Mouse (Mus musculus): ENCODE data around the gene Taf1c.

The Taf1c gene

GRCm38 (mm10) chr8:119574437-119575365 lies 30.3 kb downstream of the Taf1c start, which contains the start of the genes Hsdl1 and Dnaaf1:
Hsdl1 (minus strand) TSS chr8:119575183.
Dnaaf1 (plus strand) TSS chr8:119575235.
- in situ Hi-C loops (cut with MseI, MboI): no loop called here

GRCm38 (mm10) chr8:119572411-119572810 lies 32.6 kb downstream of the Taf1c start:
- in situ Hi-C loops (cut with MseI, MboI): no loop called here

GRCm38 (mm10) chr8:119571135-119571534 lies 33.9 kb downstream of the Taf1c start:
- in situ Hi-C loops (cut with MseI, MboI): no loop called here

GRCm38 (mm10) chr8:119569881-119570280 lies 35.1 kb downstream of the Taf1c start:
- in situ Hi-C loops (cut with MseI, MboI): no loop called here

GRCm38 (mm10) chr8:119568951-119569350 lies 36.1 kb downstream of the Taf1c start:
- in situ Hi-C loops (cut with MseI, MboI): no loop called here

- in situ Hi-C loops (cut with MseI, MboI): no loop called here
These were observed 36.8 kb downstream of the Taf1c start for GRCm38 (mm10) chr8:119568251-119568650.

GRCm38 (mm10) chr8:119566367-119566766 lies 38.7 kb downstream of the Taf1c start:
- in situ Hi-C loops (cut with MseI, MboI): no loop called here

GRCm38 (mm10) chr8:119563849-119564251 lies 41.2 kb downstream of the Taf1c start:
- in situ Hi-C loops (cut with MseI, MboI): no loop called here

GRCm38 (mm10) chr8:119559402-119559720 lies 45.7 kb downstream of the Taf1c start:
- in situ Hi-C loops (cut with MseI, MboI): no loop called here

GRCm38 (mm10) chr8:119558603-119559401 lies 46.2 kb downstream of the Taf1c start, which contains the start of gene Mbtps1:
Mbtps1 (minus strand) TSS chr8:119558735.
- in situ Hi-C loops (cut with MseI, MboI): no loop called here

GRCm38 (mm10) chr8:119557821-119558602 lies 47.0 kb downstream of the Taf1c start:
- in situ Hi-C loops (cut with MseI, MboI): no loop called here

GRCm38 (mm10) chr8:119557132-119557531 lies 47.9 kb downstream of the Taf1c start:
- in situ Hi-C loops (cut with MseI, MboI): no loop called here

- in situ Hi-C loops (cut with MseI, MboI): no loop called here
These were observed 49.2 kb downstream of the Taf1c start for GRCm38 (mm10) chr8:119555861-119556260.

GRCm38 (mm10) chr8:119552967-119553366 lies 52.1 kb downstream of the Taf1c start:
- in situ Hi-C loops (cut with MseI, MboI): no loop called here

GRCm38 (mm10) chr8:119548560-119549113 lies 56.4 kb downstream of the Taf1c start:
- in situ Hi-C loops (cut with MseI, MboI): no loop called here

Data from mouse trophoblast stem cell (cell line).